Mouse (Mus musculus): ENCODE measurements at regions not wholly inside any gene's neighbourhood (a gene's known extent, or its start where the extent isn't known, plus 50 kb on each side); places are given as distances from the start of the nearest gene placed in this dataset.

- H3K4me3 ChIP-seq (ENCODE audit: insufficient read depth, poor library complexity, severe bottlenecking), result no peak overlapping the region
- H3K27me3 ChIP-seq (ENCODE audit: control insufficient read depth, insufficient read depth, insufficient read length), result peaks cover 3% of the 10 kb centered on the region
- TF ChIP-seq USF1 (IDR thresholded peaks at IDR 0.05; ENCODE audit: low read depth), result no peak
- no peak for TF ChIP-seq FOSL1 (IDR thresholded peaks at IDR 0.05; ENCODE audit: insufficient read depth, low read length, poor library complexity, severe bottlenecking)
- TF ChIP-seq MYOG (IDR thresholded peaks at IDR 0.05; ENCODE audit: control insufficient read depth, extremely low read depth, insufficient read length), result no peak
- no peak for TF ChIP-seq CEBPB (IDR thresholded peaks at IDR 0.05; ENCODE audit: low read depth)
- no peak for TF ChIP-seq MYOD1 (IDR thresholded peaks at IDR 0.05; ENCODE audit: control insufficient read depth, insufficient read length, low read depth)
- TF ChIP-seq CTCF (IDR thresholded peaks at IDR 0.05; ENCODE audit: control insufficient read depth, insufficient read depth, insufficient read length), result no peak
- no peak for TF ChIP-seq MAX (IDR thresholded peaks at IDR 0.05)
These were observed 109.6 kb downstream of the Ddx11 start for GRCm38 (mm10) chr17:66232891-66233421.

GRCm38 (mm10) chr17:66233451-66233951 is 110.2 kb downstream of the Ddx11 start:
- H3K36me3 ChIP-seq (ENCODE audit: control insufficient read depth, insufficient read depth), result no peaks in the 10 kb centered on the region
- H3K79me3 ChIP-seq (ENCODE audit: low read depth), result no peaks in the 10 kb centered on the region
- H3K4me3 ChIP-seq (ENCODE audit: insufficient read depth, poor library complexity, severe bottlenecking), result no peak overlapping the region
- H3K79me2 ChIP-seq (ENCODE audit: control insufficient read depth, insufficient read depth), result no peaks in the 10 kb centered on the region
- TF ChIP-seq CEBPB (IDR thresholded peaks at IDR 0.05; ENCODE audit: low read depth) (no peak), CTCF (IDR thresholded peaks at IDR 0.05; ENCODE audit: control insufficient read depth, insufficient read depth, insufficient read length) (peak; percentile 29), MYOD1 (IDR thresholded peaks at IDR 0.05; ENCODE audit: control insufficient read depth, insufficient read length, low read depth) (no peak)
- H3ac ChIP-seq (ENCODE audit: control insufficient read depth, insufficient read length, low read depth), result no peak overlapping the region
- no peaks in the 10 kb centered on the region for H3K27me3 ChIP-seq (ENCODE audit: control insufficient read depth, insufficient read depth, insufficient read length)

More at GRCm38 (mm10) chr17:66232891-66233421, 109.6 kb downstream of the Ddx11 start:
- H3K36me3 ChIP-seq (ENCODE audit: control insufficient read depth, insufficient read depth), result no peaks in the 10 kb centered on the region
- H3K79me2 ChIP-seq (ENCODE audit: control insufficient read depth, insufficient read depth), result no peaks in the 10 kb centered on the region
- H3K79me3 ChIP-seq (ENCODE audit: low read depth), result no peaks in the 10 kb centered on the region
- H3ac ChIP-seq (ENCODE audit: control insufficient read depth, insufficient read length, low read depth), result no peak overlapping the region

GRCm38 (mm10) chr17:66234432-66234831 is 111.1 kb downstream of the Ddx11 start:
- H3ac ChIP-seq (ENCODE audit: control insufficient read depth, insufficient read length, low read depth), result no peak overlapping the region
- TF ChIP-seq MAX (IDR thresholded peaks at IDR 0.05), result no peak
- TF ChIP-seq MYOD1 (IDR thresholded peaks at IDR 0.05; ENCODE audit: control insufficient read depth, insufficient read length, low read depth), result no peak
- TF ChIP-seq CTCF (IDR thresholded peaks at IDR 0.05; ENCODE audit: control insufficient read depth, insufficient read depth, insufficient read length), result no peak
- TF ChIP-seq MYOG (IDR thresholded peaks at IDR 0.05; ENCODE audit: control insufficient read depth, extremely low read depth, insufficient read length), result no peak
- no peak for TF ChIP-seq FOSL1 (IDR thresholded peaks at IDR 0.05; ENCODE audit: insufficient read depth, low read length, poor library complexity, severe bottlenecking)
- TF ChIP-seq CEBPB (IDR thresholded peaks at IDR 0.05; ENCODE audit: low read depth), result no peak
- TF ChIP-seq USF1 (IDR thresholded peaks at IDR 0.05; ENCODE audit: low read depth), result no peak
- no peak overlapping the region for H3K4me3 ChIP-seq (ENCODE audit: insufficient read depth, poor library complexity, severe bottlenecking)
- H3K79me3 ChIP-seq (ENCODE audit: low read depth), result no peaks in the 10 kb centered on the region
- no peaks in the 10 kb centered on the region for H3K27me3 ChIP-seq (ENCODE audit: control insufficient read depth, insufficient read depth, insufficient read length)
- no peaks in the 10 kb centered on the region for H3K79me2 ChIP-seq (ENCODE audit: control insufficient read depth, insufficient read depth)
- no peaks in the 10 kb centered on the region for H3K36me3 ChIP-seq (ENCODE audit: control insufficient read depth, insufficient read depth)

- peak; percentile 41 for TF ChIP-seq MAX (IDR thresholded peaks at IDR 0.05)
- no peak for TF ChIP-seq FOSL1 (IDR thresholded peaks at IDR 0.05; ENCODE audit: insufficient read depth, low read length, poor library complexity, severe bottlenecking)
- peak; percentile 96 for TF ChIP-seq CTCF (IDR thresholded peaks at IDR 0.05; ENCODE audit: control insufficient read depth, insufficient read depth, insufficient read length)
- TF ChIP-seq USF1 (IDR thresholded peaks at IDR 0.05; ENCODE audit: low read depth), result peak; percentile 14
- TF ChIP-seq MYOG (IDR thresholded peaks at IDR 0.05; ENCODE audit: control insufficient read depth, extremely low read depth, insufficient read length), result no peak
- Histone ChIP-seq H3K36me3 (ENCODE audit: control insufficient read depth, insufficient read depth) (no peaks in the 10 kb centered on the region), H3K79me2 (ENCODE audit: control insufficient read depth, insufficient read depth) (no peaks in the 10 kb centered on the region), H3ac (ENCODE audit: control insufficient read depth, insufficient read length, low read depth) (no peak overlapping the region), H3K27me3 (ENCODE audit: control insufficient read depth, insufficient read depth, insufficient read length) (no peaks in the 10 kb centered on the region), H3K4me3 (ENCODE audit: insufficient read depth, poor library complexity, severe bottlenecking) (no peak overlapping the region), H3K79me3 (ENCODE audit: low read depth) (no peaks in the 10 kb centered on the region)
These were observed 111.9 kb downstream of the Ddx11 start for GRCm38 (mm10) chr17:66235096-66235805.

GRCm38 (mm10) chr17:66235806-66236335 is 112.6 kb downstream of the Ddx11 start:
- Histone ChIP-seq H3ac (ENCODE audit: control insufficient read depth, insufficient read length, low read depth) (no peak overlapping the region), H3K79me2 (ENCODE audit: control insufficient read depth, insufficient read depth) (no peaks in the 10 kb centered on the region), H3K4me3 (ENCODE audit: insufficient read depth, poor library complexity, severe bottlenecking) (no peak overlapping the region), H3K79me3 (ENCODE audit: low read depth) (no peaks in the 10 kb centered on the region), H3K27me3 (ENCODE audit: control insufficient read depth, insufficient read depth, insufficient read length) (no peaks in the 10 kb centered on the region), H3K36me3 (ENCODE audit: control insufficient read depth, insufficient read depth) (no peaks in the 10 kb centered on the region)
- TF ChIP-seq MYOD1 (IDR thresholded peaks at IDR 0.05; ENCODE audit: control insufficient read depth, insufficient read length, low read depth) (no peak), MAX (IDR thresholded peaks at IDR 0.05) (no peak), CTCF (IDR thresholded peaks at IDR 0.05; ENCODE audit: control insufficient read depth, insufficient read depth, insufficient read length) (no peak), MYOG (IDR thresholded peaks at IDR 0.05; ENCODE audit: control insufficient read depth, extremely low read depth, insufficient read length) (no peak), FOSL1 (IDR thresholded peaks at IDR 0.05; ENCODE audit: insufficient read depth, low read length, poor library complexity, severe bottlenecking) (no peak), USF1 (IDR thresholded peaks at IDR 0.05; ENCODE audit: low read depth) (no peak), CEBPB (IDR thresholded peaks at IDR 0.05; ENCODE audit: low read depth) (no peak)
